ENCODE assay signal across 8 mouse cellular contexts in genomic region chr3:122393836-122394374, GRCm38 (mm10).
A peak's percentile ranks its signal among the peaks of the same experiment; 100 is the strongest.
DNase-seq lines count a peak whose midpoint lies in the region; ATAC-seq lines count a peak whose summit lies in the region.
"Had no signal": no experiment of that assay in that cellular context is flagged by ENCODE, and none has a peak within 500 bp of the region (broad histone marks: within the 10 kb centered on the region; RNA-seq: fewer than 3 reads in every experiment).

No protein-coding gene starts in this region.

- ATAC-seq in hematopoietic stem cell, adult 5-6 weeks (replicated peaks in 1 of 2; ENCODE audit: insufficient read depth in 1 of 2, low FRiP score in 2 of 2, low TSS enrichment in 1 of 2, low read depth in 1 of 2, poor library complexity in 2 of 2, severe bottlenecking in 2 of 2): peak; percentile 26 to 46; a peak in 2 of 4 replicates
- no peak; the same call in 1 of the 2 replicates for ATAC-seq in megakaryocyte progenitor cell, adult 5-6 weeks (replicated peaks; ENCODE audit: poor library complexity)

- DNase-seq in kidney, postnatal 14 days: peak; percentile 5
- DNase-seq in kidney, adult 11 months: no peak
- peak; percentile 86 for DNase-seq in 3T3-L1 (ENCODE audit: low read depth, low spot score)
- DNase-seq in 416B (ENCODE audit: low read depth): peak; percentile 32
- no peak for DNase-seq in left cerebral cortex, adult 11 months (ENCODE audit: low spot score)
- DNase-seq: cerebellum, postnatal 25 days had no signal

Comparison
In these comparisons a context has a peak if more than half of its experiments do, and no peak if none do; other contexts are left out.
1. DNase-seq: peak in kidney, postnatal 14 days (single experiment), 3T3-L1 (single experiment) and 416B (single experiment); none in kidney, adult 11 months (single experiment) and left cerebral cortex, adult 11 months (single experiment).